Mouse (Mus musculus): Measurements from ENCODE around the gene Gm11569.
"Not testable (repeated sequence)": the region's sequence is repeated elsewhere in the genome, so short reads cannot be mapped to it uniquely, and the experiment has no call there.

GRCm38 (mm10) chr11:99798832-99799231 is at the start of gene Gm11569:
- not testable (repeated sequence) for TF ChIP-seq CTCF (IDR thresholded peaks at IDR 0.05; ENCODE audit: control insufficient read depth, insufficient read depth, insufficient replicate concordance, low read depth, low read length); POLR2A (IDR thresholded peaks at IDR 0.05; ENCODE audit: control insufficient read depth, low read depth, low read length)

All from testis, adult 2 months (tissue).